Mouse (Mus musculus): ENCODE data around the gene Pkhd1.

DNA sequence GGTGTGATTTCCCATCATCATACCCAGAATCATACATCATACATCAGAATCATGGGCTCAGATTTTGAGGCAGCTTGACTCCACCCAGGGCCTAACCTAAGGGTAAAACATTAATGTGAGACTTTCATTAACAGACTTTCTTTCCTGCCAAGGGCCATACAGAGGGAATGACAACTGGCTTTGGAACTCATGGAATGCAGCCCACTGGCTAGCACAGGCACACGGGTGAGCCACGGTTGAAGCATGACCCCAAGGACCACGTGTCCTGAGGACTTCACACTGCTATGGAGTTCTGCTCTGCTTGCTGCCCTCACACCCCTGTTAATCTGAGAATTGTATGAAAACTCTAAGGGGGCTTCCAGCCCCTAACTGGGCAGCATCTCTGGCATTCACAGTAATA is 1.5 kb upstream of the Pkhd1 start:
- no peak for TF ChIP-seq POLR2A (IDR thresholded peaks at IDR 0.05; ENCODE audit: low read depth, low read length)
- no peak for TF ChIP-seq CTCF (IDR thresholded peaks at IDR 0.05; ENCODE audit: borderline replicate concordance, insufficient read depth, low read length)
